Mouse (Mus musculus): ENCODE data around the gene 1700001F09Rik. TPM values are rescaled to one million over a fixed set of nuclear protein-coding genes. Genes with fewer than 3 reads are reported as not detected.
"Not testable (repeated sequence)": the region's sequence is repeated elsewhere in the genome, so short reads cannot be mapped to it uniquely, and the experiment has no call there.

1700001F09Rik gene
- total RNA-seq (2022) = 1 to 10 TPM in 1 of 4 experiments, under 1 TPM in 1, not detected in 2; 0.67 to 2.9 TPM

- not testable (repeated sequence) for DNase-seq (ENCODE audit: low spot score in 2 of 2)
Observed at GRCm38 (mm10) chr14:43347711-43348110, at the start of gene 1700001F09Rik. 1700001F09Rik (minus strand) TSS chr14:43347811.

- DNase-seq (ENCODE audit: low spot score in 2 of 2) = not testable (repeated sequence)
Observed at GRCm38 (mm10) chr14:43361713-43362112, 14.1 kb upstream of the 1700001F09Rik start.

GRCm38 (mm10) chr14:43359246-43359645, 11.6 kb upstream of the 1700001F09Rik start:
- not testable (repeated sequence) for DNase-seq (ENCODE audit: low spot score in 2 of 2)

GRCm38 (mm10) chr14:43357496-43357895, 9.9 kb upstream of the 1700001F09Rik start:
- DNase-seq (ENCODE audit: low spot score in 2 of 2) = not testable (repeated sequence)

- not testable (repeated sequence) for DNase-seq (ENCODE audit: low spot score in 2 of 2)
Observed at GRCm38 (mm10) chr14:43352944-43353343, 5.3 kb upstream of the 1700001F09Rik start.

- not testable (repeated sequence) for DNase-seq (ENCODE audit: low spot score in 2 of 2)
Observed at GRCm38 (mm10) chr14:43337646-43338045, 10.0 kb downstream of the 1700001F09Rik start.

- DNase-seq (ENCODE audit: low spot score in 2 of 2) = not testable (repeated sequence)
Observed at GRCm38 (mm10) chr14:43331362-43331880, 16.2 kb downstream of the 1700001F09Rik start.

GRCm38 (mm10) chr14:43328603-43329002, 19.0 kb downstream of the 1700001F09Rik start:
- DNase-seq (ENCODE audit: low spot score in 2 of 2) = not testable (repeated sequence)

GRCm38 (mm10) chr14:43319516-43319915, 28.1 kb downstream of the 1700001F09Rik start:
- DNase-seq (ENCODE audit: low spot score in 2 of 2) = not testable (repeated sequence)

GRCm38 (mm10) chr14:43293503-43293902, 54.1 kb downstream of the 1700001F09Rik start, which contains the start of gene Gm8127:
Gm8127 (minus strand) TSS chr14:43293832.
- DNase-seq (ENCODE audit: low spot score in 2 of 2) = not testable (repeated sequence)

Other genes starting within 250 kb of the 1700001F09Rik start
- under 1 TPM in 3 of 4 experiments, not detected in 1; 0.25 to 0.55 (median 0.46) TPM for gene Gm8104, start 247.2 kb downstream of the 1700001F09Rik start, total RNA-seq (2022)
- under 1 TPM; 0.33 to 0.89 (median 0.48) TPM for gene Gm7233, start 167.9 kb downstream of the 1700001F09Rik start, total RNA-seq (2022)
- not detected for gene Gm8122, start 112.5 kb downstream of the 1700001F09Rik start, total RNA-seq (2022)
- under 1 TPM in 3 of 4 experiments, not detected in 1; 0.37 to 0.72 (median 0.43) TPM for gene Gm8126, start 89.2 kb downstream of the 1700001F09Rik start, total RNA-seq (2022)
- gene Gm9732, start 72.8 kb downstream of the 1700001F09Rik start, total RNA-seq (2022) = under 1 TPM; 0.27 to 0.72 (median 0.53) TPM
- gene Gm8127, start 54.0 kb downstream of the 1700001F09Rik start, total RNA-seq (2022) = not detected
- not detected for gene Gm8138, start 68.5 kb upstream of the 1700001F09Rik start, total RNA-seq (2022)
- under 1 TPM; 0.46 to 0.70 (median 0.58) TPM for gene Gm5799, start 195.8 kb upstream of the 1700001F09Rik start, total RNA-seq (2022)
- not detected for gene Gm17654, start 231.3 kb upstream of the 1700001F09Rik start, total RNA-seq (2022)

Data from left cerebral cortex, adult 8-10 months (tissue).